Mouse (Mus musculus) retina, embryonic 14.5 days (tissue): ENCODE measurements around the gene Stambpl1.
A peak's percentile ranks its signal among the peaks of the same experiment; 100 is the strongest.
"Not testable (repeated sequence)": the region's sequence is repeated elsewhere in the genome, so short reads cannot be mapped to it uniquely, and the experiment has no call there.

Source experiments
- DNase-seq: peaks from one replicate; pipeline ENCODE4 v3.0.0-alpha.2; 2015; ENCODE audit warnings: low spot score

Stambpl1 gene

DNA sequence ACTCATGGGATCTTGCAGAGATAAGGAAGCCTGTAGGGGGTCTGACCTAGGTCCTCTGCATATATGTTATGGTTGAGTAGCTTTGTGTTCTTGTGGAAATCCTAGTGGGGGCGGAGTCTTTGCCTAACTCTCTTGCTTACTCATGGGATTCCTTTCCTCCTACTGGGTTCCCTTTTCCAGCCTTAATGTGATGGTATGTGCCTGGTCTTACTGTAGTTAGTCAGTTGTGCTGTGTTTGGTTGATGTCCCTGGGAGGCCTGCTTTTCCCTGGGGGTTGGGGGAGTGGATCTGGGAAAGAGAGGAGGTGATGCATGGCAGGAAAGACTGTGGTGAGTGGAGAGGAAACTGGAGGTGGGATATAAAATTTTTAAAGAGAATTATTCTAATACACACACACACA is 6.0 kb downstream of the Stambpl1 start:
- no peak for DNase-seq

DNA sequence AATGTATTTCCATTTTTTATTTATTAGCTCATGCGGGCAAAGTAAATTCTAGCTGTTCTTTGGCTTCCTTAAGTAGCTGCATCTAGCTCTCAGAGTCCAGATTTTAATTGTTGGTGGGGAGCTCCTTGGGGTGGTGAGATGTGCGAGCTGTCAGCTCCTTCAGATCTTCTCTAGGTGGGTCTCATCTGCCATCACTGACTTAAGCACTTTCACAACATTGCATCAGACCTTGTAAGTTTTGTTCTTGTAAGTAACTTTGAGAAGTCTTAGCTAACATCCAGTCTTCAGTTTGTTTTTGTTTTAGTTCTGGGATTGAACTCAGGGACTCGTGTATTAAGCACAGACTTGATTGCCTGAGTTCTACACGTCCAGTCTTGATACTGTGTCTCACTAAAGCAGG is 6.9 kb downstream of the Stambpl1 start:
- DNase-seq, result no peak

DNA sequence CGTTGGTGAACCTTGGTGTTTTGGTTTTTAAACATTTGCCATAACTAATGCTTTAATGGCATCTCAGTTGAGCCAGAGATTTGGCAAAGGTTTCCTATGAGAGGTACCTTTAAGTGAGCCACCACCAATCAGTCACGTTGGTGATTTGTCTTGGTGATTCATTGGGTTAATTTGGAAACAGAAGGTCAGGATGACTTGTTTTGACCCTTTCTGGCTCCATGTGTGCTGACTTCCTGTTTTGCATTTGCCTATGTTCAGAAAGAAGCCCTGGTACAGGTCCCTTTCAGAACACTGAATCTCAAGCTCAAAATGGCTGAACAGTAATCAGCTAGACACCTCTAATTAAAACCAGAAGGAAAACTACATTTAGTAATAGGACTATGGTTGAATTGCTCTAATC is 7.5 kb downstream of the Stambpl1 start:
- DNase-seq, result no peak

DNA sequence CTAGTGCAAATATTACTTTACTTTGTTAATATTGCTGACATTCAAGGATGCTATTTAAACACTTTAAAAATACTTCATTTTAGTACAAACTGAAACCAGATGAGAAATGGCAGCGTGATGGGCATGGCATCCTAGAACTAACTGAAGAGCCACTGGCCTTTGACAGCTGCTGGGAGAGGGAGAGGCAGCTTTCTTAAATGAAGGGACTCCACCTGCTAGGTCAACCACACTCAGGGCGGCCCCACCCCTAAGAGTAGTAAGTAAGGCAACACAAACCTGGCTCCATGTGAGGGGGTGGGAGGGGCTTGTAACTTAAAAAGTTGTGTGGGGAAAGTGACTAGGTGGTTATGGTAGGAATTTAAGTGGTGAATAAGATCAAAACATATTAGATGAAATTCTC is 10.6 kb downstream of the Stambpl1 start:
- DNase-seq, result no peak

DNA sequence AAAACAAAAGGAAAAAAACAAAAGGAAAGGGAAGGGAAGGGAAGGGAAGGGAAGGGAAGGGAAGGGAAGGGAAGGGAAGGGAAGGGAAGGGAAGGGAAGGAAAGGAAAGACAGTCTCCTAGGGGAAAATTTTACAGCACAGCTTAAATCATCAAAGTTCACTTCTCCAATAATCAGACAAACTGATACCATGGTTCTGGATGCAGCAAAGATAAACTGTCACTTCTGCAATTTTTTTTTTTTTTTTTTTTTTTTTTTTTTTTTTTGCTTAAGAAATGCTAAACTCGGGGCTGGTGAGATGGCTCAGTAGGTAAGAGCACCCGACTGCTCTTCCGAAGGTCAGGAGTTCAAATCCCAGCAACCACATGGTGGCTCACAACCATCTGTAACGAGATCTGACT is 14.1 kb downstream of the Stambpl1 start:
- not testable (repeated sequence) for DNase-seq

DNA sequence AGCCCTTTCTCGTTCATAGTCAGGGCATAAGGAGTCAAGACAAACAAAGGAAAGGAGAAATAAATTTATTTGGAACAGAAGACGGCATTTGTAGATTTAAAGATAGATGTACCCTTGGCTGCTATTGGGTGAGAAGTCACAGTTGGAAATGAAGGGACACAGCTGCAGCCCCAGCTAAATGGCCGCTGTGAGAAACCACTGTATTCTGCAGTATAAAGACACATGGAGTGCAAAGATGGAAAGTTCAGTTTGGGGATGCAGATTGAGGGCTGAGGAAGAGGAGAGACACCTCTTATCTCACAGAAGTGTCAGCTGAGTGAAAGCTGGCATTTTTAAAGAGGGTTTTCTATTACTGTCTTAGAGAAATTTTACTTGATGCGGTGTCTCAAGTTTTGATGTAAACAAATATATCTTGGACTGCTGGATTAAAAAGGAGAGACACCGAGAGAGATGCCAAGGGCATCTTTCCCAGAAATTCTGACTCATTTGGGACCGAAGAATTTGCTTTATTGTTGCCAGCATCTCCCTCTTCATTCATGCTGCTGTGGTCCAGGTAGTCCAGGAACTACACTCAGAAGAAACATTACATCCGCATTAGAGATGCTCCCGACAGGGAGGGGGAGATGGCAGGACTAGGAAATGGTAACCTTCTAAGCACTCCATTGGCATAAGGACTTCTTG is 14.9 kb downstream of the Stambpl1 start:
- DNase-seq, result no peak

DNA sequence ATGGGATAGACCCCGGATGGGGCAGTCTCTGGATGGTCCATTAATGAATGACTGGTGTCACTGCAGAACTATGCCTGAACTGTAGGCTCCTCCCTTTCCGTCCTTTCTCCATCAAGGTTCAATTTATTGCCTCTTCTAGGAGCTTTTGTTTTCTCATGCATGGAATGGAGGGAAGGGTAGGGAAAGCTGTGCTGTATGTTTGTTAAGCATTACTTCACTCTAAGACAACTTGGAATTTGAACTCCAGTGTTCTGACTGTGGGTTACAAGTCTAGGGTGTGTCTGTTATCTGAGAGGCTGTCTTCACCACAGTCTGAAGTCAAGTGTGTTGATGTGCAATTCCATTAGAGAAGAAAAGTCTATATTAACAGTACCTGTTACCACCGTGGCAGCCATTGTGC is 17.0 kb downstream of the Stambpl1 start:
- no peak for DNase-seq

DNA sequence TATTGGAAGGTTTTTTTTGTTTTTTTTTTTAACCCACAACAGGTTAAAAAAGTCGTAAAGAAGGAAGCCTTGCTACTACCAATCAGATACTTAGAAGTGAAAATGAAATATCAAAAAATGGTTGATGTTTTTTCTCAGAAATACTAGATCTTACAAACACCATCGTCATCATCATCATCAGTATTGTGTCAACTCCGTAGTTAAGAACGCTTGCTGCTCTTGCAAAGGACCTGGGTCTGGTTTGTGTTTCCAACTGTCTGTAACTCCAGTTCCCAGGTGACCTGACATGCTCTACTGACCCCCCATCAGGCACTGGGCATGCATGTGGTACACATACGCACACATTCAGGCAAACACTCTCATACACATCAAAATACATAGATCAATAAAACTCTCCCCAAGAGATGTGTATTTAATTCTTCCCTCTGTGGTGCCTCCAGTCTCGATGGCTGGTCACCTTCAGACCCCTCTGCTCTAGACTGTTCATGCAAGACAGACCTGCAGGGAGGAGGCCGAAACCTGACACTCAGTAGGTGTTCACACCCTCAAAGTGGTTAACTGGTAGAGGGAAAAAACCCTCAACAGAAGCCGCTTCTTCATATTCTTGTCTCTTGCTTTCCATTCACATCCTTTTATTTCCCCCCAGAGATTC is 18.0 kb downstream of the Stambpl1 start:
- DNase-seq, result no peak

DNA sequence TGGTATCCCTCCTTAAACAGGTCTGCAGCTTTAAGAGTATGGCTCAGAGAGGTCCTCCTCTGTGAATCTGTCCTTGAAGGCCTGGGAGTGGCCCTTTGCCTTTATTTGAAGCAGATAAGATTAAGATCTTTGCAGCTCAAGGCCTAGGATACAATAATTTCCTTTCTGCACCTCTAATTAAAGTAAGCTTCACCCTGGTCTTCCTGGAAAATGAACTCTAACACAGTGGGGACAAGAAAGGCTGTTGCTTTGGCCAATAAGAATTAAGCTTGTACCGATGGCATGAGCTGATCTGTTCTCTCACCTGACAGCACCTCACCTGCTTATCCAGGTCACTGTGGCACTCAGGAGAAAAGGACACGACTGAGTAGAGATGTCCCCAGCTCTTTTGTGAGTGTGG is 18.8 kb downstream of the Stambpl1 start:
- DNase-seq, result no peak

DNA sequence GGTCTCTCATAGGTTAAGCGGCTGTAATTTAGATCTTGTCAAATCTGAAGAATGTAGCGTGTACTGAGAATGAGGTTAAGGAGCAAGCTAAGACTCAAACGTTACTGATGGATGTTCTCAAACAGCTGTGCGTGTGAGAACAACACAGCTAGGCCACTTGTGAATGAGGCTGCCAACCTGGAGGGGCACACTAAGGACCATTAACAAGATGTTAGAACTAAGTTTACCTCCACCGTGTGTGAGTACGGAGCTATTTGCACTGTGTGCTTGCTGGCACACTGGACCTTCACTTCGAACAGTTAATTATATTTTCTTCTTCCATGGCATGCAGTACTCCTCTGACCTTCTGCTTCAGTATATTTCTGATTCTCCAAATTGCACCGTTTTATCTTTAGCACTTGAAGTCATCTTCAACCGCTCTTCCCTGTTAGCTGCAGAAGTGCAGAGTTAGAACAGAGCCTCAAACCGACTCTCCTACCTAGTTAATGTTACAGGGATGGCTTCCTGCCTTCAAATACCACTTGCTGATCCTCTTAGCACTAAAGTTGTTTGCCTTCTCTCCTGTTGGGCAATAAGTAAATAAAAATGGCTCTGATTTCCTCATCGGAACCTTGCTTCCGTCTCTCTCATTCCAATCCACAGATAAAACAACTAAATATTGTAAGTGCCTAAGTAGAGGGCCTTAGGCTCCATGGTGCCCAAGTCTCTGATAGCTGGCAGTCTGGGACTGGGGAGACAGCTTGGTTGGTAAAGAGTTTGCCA is 20.6 kb downstream of the Stambpl1 start:
- no peak for DNase-seq

DNA sequence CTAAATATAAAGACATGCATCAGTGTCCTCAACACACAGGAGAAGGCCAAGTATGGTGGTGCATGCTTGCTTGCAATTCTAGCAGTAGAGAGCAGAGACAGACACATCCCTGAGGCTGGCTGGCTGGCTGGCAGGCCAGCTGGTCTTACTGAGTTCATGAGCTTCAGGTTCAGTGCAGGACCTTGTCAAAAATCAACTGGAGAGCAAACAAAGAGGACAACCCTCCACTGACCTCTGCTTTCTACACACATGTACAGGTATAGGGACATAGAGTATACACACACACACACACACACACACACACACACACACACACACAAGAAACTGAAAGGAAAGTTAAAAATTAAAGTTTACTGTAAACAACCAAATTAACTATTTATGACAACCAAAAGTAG is 21.2 kb downstream of the Stambpl1 start:
- no peak for DNase-seq

DNA sequence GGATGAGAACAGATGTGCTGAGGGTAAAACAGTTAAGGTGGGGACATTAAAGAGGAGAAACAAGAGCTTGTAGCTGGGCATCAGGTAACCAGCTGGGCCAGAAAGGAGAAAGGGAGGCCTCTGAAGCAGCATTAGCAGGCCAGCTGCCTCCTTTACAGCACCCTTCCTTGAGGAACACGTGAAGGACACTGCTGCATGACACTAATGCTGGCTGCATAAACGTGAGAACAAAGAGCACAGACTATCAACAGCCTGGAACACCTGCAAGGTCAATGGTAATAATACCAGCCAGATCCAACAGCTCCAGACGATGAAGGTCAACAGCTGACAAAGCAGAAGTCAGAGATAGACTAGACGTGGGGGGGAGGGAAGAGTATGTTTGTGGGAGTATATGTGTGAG is 22.1 kb downstream of the Stambpl1 start:
- DNase-seq, result no peak

DNA sequence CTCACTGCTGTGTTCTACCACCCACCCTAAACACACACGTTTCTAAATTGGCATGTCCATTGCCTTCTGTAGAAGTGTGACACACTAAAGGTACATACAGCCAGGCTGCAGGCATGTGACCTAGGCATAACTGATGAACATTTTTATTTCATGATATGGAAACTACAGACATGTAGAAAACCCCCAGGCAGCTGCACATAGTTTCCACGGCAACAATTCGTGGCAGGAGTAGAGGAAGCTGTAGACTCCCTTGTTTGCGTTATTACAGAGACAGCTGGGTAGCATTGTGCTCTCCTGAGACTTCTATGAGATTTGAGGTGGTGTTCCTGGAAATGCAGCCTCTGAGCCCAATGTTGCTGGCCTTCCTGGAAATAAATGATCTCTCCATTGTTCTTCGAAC is 24.9 kb downstream of the Stambpl1 start:
- no peak for DNase-seq

DNA sequence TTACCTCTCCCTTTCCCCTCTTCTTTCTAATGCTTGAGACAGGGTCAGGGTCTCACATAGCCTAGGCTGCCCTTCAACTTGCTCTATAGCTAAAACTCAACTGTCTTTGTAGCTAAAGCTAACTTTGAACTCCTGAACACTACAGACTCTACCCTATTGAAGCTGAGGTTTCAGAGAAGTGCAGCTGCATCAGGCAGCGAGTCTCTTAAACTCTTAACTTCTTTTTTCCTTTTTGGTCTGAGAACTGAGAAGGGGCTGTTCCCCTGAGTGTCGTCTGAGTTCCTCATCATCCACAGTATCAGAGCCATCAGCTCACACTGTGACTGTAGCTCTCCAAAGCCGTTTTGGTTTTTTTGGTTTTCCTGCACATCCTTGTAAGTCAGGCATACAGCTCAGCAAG is 25.7 kb downstream of the Stambpl1 start:
- DNase-seq, result no peak

DNA sequence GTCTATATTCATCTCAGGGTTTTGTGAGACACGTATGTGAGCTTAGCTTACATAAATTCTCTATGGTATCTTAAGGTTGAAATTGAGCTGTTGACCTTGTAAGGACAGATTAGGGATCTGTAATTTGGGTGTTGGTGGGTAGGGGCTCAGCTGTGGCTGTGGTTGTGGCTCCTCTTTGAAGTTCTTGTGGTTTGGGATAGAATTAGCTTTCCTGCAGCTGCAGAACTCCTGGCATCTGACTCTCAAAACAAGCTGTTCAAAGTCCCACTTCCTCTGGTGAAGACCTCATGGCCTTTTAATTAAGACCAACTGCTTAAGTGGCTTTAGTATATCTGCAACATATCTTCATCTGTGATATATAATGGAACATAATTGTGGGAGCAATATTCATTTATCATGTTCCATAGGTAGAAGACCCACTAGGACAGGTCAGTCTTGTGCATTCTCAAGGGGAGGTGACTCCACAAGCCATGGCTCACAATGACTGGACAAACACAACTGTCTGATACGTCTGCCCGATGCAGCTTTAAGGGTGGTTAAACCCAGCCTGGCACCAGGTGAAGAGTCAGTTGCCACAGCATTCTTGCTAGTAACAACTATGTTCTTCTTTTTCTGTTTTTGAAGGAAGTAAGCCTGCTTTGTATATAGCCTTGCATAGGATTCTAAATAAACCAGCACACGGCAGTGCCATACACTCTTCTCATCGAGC is 27.4 kb downstream of the Stambpl1 start:
- no peak for DNase-seq

DNA sequence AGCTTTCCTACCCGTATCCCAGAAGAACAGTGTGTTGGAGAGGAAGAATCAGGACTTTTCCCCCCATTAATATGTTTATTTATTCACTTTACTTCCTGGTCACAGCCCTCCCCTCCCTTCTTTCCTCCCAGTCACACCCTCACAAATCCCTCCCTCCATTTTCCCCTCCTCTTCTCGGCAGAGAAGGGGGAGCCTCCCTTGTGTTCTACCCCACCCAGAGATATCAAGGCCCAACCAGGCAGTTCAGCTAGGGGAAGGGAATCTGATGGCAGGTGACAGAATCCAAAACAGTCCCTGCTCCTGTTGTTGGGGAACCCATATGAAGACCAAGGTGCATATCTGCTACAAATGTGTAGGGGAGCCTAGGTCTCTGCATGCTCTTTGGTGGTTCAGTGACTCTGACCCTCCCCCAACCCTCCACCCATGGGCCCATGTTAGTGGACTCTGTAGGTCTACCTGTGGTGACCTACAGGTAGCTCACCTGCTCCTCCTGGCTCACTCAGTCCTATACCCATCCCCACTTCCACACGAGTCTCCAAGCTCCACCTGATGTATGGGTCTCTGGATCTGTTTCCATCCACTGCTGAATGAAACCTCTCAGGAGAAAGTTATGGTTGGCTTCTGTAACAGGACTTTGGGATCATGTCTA is 28.8 kb downstream of the Stambpl1 start:
- DNase-seq, result no peak

DNA sequence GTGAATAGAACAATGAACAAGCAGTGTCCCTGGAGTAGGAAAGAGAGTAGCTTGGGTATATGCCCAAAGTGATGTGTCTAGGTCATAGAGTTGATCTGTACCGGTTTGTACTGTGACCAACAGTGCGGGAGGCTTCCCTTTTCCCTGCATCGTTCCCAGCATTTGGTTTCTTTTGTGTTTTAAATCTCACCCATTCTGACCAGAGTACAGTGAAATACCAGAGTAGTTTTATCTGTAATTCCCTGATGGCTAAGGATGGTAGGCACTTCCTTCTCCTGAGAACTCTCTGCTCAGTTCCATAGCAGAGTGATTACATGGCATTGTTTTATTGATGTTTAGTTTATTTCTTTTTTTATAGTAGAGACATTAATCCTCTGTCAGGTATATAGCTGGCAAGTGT is 30.8 kb downstream of the Stambpl1 start:
- no peak for DNase-seq

DNA sequence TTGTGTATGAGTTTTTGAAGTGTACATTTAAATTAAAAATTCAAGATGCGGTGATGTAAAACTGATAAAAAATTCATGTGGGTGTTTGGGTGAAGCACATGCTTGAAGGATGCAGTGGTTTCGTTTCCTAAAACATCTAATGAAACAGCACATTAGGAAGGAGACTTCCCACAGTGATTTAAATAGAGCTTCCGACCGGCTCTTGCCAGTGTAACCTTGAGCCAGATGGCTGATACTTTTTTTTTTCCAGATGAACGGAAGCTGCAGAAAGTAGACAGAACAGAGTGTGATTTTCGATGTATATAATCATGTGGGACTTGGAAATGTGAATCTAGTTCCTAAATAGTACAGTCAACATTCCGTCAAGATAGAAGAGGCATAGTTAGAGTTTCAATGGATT is 39.6 kb downstream of the Stambpl1 start:
- peak; percentile 3 for DNase-seq

DNA sequence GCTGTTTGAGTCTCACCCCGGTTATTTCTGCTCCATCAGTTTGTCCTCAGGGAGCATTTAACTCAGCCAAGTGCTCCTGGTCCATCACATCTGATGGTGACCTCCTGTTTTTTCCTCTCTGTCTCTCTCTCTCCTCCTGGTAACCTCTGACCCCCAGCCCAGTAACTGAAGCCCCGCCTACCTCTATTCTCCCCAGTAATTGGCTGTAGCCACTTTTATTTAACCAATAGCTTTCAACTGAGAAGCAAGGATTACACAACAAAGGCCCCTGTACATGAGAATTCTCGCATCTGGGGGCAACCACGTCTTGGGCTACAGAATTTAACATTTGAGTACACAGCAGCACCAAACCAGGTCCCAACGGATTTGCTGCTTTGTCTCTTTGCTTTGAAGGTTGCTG is 40.3 kb downstream of the Stambpl1 start:
- DNase-seq, result peak; percentile 19

DNA sequence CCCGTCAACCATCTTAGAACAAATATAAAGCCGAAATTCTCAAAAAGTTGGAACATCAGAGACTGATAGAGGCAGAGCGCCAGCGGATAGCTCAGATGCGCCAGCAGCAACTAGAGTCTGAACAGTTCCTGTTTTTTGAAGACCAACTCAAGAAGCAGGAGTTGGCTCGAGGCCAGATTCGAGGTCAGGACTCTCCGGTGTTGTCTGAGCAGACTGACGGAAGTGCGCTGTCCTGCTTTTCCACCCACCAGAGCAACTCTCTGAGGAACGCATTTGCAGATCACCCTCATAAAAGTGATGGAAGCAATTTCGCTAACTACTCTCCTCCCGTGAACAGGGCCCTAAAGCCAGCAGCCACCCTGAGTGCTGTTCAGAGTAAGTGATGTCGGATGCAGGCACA is 41.9 kb downstream of the Stambpl1 start:
- DNase-seq, result no peak

DNA sequence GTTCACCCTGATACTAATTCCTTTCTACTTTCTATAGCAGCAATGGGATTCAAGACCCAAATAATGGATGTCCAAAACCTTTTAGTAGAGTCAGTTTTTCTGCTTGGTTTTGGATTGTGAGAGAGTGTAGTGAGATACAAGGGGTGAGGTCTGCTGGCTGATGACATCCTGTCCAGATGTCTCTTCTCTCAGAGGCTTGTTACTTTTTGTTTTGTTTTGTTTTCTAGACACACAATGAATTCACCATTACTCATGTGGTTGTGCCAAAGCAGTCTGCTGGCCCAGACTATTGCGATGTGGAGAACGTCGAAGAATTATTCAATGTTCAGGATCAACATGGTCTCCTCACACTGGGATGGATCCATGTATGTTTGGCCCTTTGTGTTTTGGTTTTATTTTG is 44.0 kb downstream of the Stambpl1 start:
- no peak for DNase-seq

DNA sequence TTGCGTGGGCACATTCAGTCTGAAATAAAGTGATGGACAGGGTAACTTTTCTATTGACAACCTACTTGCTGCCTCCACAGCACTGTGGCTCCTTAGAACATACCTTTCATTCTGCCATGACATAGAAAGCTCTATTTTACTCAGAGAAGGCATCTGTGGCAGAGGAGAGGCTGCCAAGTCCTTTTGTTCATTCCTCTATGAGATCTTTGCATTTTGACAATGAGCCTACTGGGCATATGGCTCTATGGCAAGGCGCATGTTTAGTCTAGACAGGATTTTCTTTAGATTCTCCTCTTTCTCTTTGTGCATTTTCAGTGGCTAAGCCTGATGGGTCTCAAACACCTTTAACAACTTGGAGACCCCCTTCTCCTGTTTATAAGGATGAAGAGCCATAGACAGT is 45.7 kb downstream of the Stambpl1 start:
- DNase-seq, result no peak
